Mouse (Mus musculus) ovary, adult 2 months (tissue): ENCODE data around the gene Plin3. TPM values are rescaled to one million over a fixed set of nuclear protein-coding genes. Genes with fewer than 3 reads are reported as not detected.

ENCODE experiments used
- polyA plus RNA-seq: library from polyadenylated mRNA; depleted of rRNA; stranded (reverse); fragments of >200 nt; gene quantifications from 2 replicates; pipeline ENCODE4 v1.2.3, GENCODE M21; 2012; rRNA removed

The Plin3 gene
- 53.2 and 60.7 TPM in 2 replicates for polyA plus RNA-seq

DNA sequence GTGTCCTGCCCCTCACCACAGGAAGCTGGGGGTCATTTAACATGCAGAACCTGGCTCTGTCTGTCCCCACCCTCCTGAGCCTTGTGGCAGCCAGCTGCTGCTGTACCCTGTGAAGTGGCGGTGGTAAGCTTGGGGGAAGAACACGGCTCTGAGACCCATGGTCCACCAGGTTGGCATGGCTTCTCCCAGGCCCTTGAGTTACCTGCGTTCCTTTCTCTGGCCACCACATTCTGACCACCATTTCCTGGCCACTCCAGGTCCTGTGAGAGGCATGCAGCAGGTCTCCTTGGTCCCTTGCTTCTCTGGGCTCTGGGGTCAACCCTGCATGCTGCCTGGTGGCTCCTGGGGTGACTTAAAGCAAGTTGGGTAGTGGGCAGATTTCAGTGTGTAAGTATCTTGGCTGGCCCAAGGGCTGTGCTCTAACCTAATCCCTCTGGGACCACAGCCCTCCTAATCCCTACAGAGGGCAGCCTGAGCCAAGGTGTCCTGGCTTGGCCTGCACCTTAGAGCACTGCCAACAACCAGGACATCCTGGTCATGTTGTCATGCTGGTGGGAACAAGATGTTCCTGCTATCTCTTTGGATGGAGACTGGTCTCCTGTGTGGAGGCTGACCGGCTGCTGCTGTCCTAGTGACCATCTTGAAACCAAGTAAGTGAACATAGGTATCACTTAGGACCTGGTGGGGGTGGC, at the start of gene Plin3:
Gene Plin3, minus strand, starts transcription at position 343 of the 692 bp plus-strand sequence.

DNA sequence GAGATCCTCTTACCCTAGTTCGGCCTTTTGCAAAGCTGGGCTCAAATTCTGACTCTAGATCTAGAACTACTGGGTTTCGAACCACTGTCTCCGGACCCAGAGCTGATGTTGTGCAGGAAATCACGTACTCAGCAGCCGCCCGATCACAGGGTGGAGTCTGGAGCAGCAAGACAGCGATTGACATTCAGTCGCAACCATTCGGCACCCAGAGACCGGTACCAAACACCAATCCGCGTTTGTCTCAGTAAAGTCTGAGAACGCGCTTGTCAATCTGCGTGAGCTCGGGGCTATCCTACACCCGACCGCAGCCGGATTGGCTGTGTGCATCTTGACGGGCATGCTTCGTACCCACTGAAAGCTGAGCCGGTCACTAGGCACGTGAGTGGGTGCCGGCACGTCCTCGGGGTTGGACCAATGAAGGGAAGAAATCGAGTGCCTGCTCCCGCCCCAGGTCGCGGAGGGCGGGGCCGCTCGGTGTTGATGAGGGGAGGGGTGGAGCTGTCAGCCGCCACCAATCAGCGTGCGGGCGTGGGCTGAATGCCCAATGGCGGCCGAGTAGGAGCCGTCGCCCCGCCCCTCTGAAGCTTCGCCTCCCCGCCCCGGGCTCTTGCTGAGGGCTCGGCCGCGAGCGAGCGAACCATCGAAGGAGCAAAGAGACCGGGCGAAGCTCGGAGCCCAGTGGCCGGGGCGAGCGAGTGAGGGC, 32.9 kb upstream of the Plin3 start, which contains the start of gene Kdm4b:
Gene Kdm4b, plus strand, starts transcription at position 613 of the 703 bp plus-strand sequence.

DNA sequence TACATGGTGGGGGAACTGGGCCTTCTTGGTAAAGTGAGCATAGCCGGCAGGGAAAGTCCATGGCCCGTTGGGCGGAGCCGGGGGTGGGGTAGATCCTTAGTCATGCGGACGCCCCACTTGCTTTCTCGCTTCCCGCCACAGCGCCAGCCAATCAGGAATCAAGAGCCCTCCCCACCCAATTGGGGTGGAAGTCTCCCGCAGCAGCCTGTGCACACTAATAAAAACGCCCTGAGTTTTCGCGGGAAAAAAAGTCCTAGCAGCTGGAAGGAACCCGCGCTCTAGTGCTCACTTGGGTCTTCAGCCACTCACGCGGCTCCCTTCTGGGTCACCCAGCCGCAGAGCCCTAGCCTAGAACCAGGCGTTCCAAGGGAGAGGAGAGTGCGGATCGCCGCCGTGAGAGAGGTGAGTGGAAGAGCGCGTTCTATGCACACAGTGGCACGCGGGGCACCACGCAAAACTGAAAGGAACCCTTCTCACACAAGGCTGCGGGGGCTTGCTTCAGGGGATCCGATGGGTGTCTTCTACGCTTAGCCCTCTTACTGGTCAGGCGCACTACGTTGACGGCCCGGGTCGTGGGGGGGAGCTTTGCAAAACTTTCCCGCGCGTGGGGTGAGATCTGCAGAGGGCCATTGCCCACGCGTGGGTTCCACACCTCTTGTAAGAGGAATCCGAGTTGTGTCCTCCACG, 10.6 kb upstream of the Plin3 start, which contains the start of gene Uhrf1:
Gene Uhrf1, plus strand, starts transcription at position 162 of the 687 bp plus-strand sequence.

DNA sequence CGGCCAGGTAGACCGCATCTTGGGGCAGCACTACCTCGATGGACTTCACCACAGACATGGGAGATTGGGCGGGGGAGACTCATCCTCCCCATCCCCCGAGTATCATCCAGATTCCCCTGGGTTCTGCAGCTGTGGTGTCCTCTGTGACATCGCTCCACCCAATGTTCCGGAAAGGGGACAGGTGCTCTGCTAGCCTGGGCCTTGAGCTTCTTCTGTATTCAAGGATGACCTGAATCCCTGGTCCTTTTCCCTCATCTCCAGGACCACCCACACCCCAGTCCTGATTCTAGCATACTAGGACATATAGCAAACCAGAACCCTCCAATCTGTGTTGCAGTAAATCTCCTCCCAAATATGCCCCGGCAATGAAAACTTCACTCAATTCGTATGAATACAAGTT, 7.5 kb upstream of the Plin3 start, which contains the start of gene Arrdc5:
Gene Arrdc5, minus strand, starts transcription at position 101 of the 400 bp plus-strand sequence.

DNA sequence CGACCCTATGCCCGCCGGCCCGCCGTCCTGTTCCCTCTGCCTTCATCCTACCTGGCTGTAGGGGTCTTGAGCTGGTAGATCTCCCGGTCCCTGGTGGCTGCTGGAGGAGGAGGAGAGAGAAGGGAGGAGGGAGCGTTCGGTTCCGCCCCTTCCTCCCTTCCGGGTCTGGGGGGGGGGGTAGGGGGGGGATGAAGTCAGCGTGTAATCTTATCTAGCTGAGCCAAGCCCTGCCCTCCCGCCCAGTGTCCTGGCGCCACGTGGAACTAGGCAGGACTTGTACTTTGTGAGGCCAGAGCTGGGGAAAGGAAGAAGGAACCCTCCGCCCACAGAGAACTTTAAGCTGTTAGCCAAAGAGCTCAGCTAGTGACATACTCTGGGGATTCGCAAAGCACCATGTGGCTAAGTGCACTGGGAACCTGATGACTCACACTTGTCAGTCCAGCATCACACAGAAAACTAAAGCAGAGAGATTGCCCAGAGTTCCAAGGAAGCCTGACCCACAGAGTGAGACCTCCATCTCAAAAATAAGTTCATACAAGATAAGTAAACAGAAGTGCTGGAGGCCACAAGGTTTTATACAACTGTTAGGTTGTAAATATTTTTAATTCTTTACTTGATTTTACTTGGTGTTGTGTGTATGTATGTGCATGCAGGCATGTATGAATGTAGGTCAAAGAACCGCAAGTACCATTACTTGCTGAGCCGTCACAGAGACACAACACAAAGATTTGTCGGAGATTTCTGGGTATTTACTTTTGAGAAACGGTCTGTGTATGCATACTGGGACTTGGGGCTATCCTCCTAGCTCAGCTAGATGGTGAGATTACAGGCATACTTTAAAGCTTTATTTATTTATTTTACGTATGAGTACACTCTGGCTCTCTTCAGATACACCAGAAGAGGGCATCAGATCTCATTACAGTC, 15.8 kb downstream of the Plin3 start, which contains the start of gene Ticam1:
Gene Ticam1, minus strand, starts transcription at position 144 of the 924 bp plus-strand sequence.

DNA sequence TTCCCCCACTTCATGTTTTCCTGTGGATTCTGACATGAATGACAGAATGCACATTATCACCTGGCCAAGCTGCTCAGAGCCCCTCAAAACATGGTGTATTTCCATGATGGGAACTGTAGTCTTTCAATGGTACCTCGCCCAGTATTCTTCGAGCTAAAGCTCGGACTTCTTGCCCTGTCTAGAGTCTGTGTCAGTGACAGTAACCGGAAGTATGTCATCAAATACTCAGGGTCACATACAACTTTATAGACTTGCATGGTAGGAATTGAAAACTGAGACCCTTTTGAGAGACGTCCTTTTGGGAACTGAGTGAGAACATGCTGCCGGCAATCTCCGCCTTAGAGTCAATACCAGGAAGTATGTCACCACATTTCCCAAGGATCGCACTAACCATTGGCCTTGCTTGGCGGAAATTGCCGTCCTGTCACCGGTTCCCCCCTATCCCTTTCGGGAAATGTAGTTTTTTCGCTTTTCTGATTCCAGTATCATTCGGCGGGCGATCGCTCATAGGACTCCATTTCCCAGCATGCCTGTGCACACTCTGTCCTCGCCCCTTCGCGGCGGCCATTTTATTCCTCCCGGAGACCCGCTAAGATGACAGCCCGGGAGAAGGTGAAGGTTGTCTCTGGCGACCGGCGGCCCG, 36.3 kb downstream of the Plin3 start, which contains the start of gene Fem1a:
Gene Fem1a, plus strand, starts transcription at position 572 of the 643 bp plus-strand sequence.

Other genes with a start within 250 kb of the Plin3 start
- gene Ubxn6, start 217.8 kb downstream of the Plin3 start, polyA plus RNA-seq: 58.5 and 83.0 TPM in 2 replicates
- gene Hdgfl2, start 213.2 kb downstream of the Plin3 start, polyA plus RNA-seq: 52.3 and 75.6 TPM in 2 replicates
- gene Plin4, start 183.1 kb downstream of the Plin3 start, polyA plus RNA-seq: 206 and 215 TPM in 2 replicates
- gene Plin5, start 175.3 kb downstream of the Plin3 start, polyA plus RNA-seq: 19.0 and 42.0 TPM in 2 replicates
- gene Lrg1, start 170.9 kb downstream of the Plin3 start, polyA plus RNA-seq: 76.6 and 100 TPM in 2 replicates
- 15.5 and 19.9 TPM in 2 replicates for gene Sema6b, start 152.5 kb downstream of the Plin3 start, polyA plus RNA-seq
- gene Tnfaip8l1, start 130.4 kb downstream of the Plin3 start, polyA plus RNA-seq: 9.7 and 10.3 TPM in 2 replicates
- 124 and 131 TPM in 2 replicates for gene Mydgf, start 109.0 kb downstream of the Plin3 start, polyA plus RNA-seq
- 58.6 and 59.5 TPM in 2 replicates for gene Dpp9, start 74.0 kb downstream of the Plin3 start, polyA plus RNA-seq
- gene Fem1a, start 36.1 kb downstream of the Plin3 start, polyA plus RNA-seq: 39.9 and 52.7 TPM in 2 replicates
- gene Ticam1, start 16.1 kb downstream of the Plin3 start, polyA plus RNA-seq: 29.8 and 32.7 TPM in 2 replicates
- gene Arrdc5, start 7.4 kb upstream of the Plin3 start, polyA plus RNA-seq: not detected in 2 replicates
- gene Uhrf1, start 10.4 kb upstream of the Plin3 start, polyA plus RNA-seq: 30.6 and 42.8 TPM in 2 replicates
- gene Kdm4b, start 33.2 kb upstream of the Plin3 start, polyA plus RNA-seq: 75.5 and 81.9 TPM in 2 replicates
- 427 and 461 TPM in 2 replicates for gene Ptprs, start 183.6 kb upstream of the Plin3 start, polyA plus RNA-seq
- gene Znrf4, start 219.6 kb upstream of the Plin3 start, polyA plus RNA-seq: not detected in 2 replicates